Mouse (Mus musculus) lung, postnatal 36 days (tissue): ENCODE data around the gene Msrb3.

Experiments used
- DNase-seq: peaks from one replicate; pipeline ENCODE4 v3.0.0; 2022; ENCODE audit warnings: mixed read lengths

The Msrb3 gene

GRCm38 (mm10) chr10:120857531-120858001 is 41.3 kb downstream of the Msrb3 start:
- peak; percentile 64 for DNase-seq

- no peak for DNase-seq
Measured at GRCm38 (mm10) chr10:120854329-120854728, 44.6 kb downstream of the Msrb3 start.

- DNase-seq: no peak
Measured at GRCm38 (mm10) chr10:120853816-120854215, 45.1 kb downstream of the Msrb3 start.

GRCm38 (mm10) chr10:120851196-120851781 is 47.6 kb downstream of the Msrb3 start:
- no peak for DNase-seq

- DNase-seq: no peak
Measured at GRCm38 (mm10) chr10:120850391-120851195, 48.3 kb downstream of the Msrb3 start.

GRCm38 (mm10) chr10:120848677-120849076 is 50.2 kb downstream of the Msrb3 start:
- DNase-seq: peak; percentile 44

- DNase-seq: no peak
Measured at GRCm38 (mm10) chr10:120847785-120848184, 51.1 kb downstream of the Msrb3 start.

GRCm38 (mm10) chr10:120839966-120840365 is 58.9 kb downstream of the Msrb3 start:
- peak; percentile 20 for DNase-seq

GRCm38 (mm10) chr10:120834531-120834930 is 64.4 kb downstream of the Msrb3 start:
- no peak for DNase-seq

GRCm38 (mm10) chr10:120833836-120834235 is 65.1 kb downstream of the Msrb3 start:
- no peak for DNase-seq

- DNase-seq: no peak
Measured at GRCm38 (mm10) chr10:120827761-120828160, 71.1 kb downstream of the Msrb3 start.

- no peak for DNase-seq
Measured at GRCm38 (mm10) chr10:120826795-120827669, 71.9 kb downstream of the Msrb3 start.

- DNase-seq: no peak
Measured at GRCm38 (mm10) chr10:120826381-120826780, 72.5 kb downstream of the Msrb3 start.

GRCm38 (mm10) chr10:120825594-120825993 is 73.3 kb downstream of the Msrb3 start:
- DNase-seq: no peak

- no peak for DNase-seq
Measured at GRCm38 (mm10) chr10:120821491-120822358, 77.2 kb downstream of the Msrb3 start.

GRCm38 (mm10) chr10:120820781-120821300 is 78.1 kb downstream of the Msrb3 start:
- DNase-seq: no peak

GRCm38 (mm10) chr10:120815290-120815689 is 83.6 kb downstream of the Msrb3 start:
- DNase-seq: no peak

- peak; percentile 23 for DNase-seq
Measured at GRCm38 (mm10) chr10:120811796-120812443, 87.0 kb downstream of the Msrb3 start.

GRCm38 (mm10) chr10:120810832-120811571 is 87.9 kb downstream of the Msrb3 start:
- no peak for DNase-seq

- no peak for DNase-seq
Measured at GRCm38 (mm10) chr10:120810053-120810696, 88.7 kb downstream of the Msrb3 start.
